Mouse (Mus musculus): ENCODE results near the gene Dot1l. TPM values are rescaled to one million over a fixed set of nuclear protein-coding genes. Genes with fewer than 3 reads are reported as not detected.
A peak's percentile ranks its signal among the peaks of the same experiment; 100 is the strongest.

Dot1l gene
- polyA plus RNA-seq, 1 experiment from 2014 or later = 19.5 TPM

DNA sequence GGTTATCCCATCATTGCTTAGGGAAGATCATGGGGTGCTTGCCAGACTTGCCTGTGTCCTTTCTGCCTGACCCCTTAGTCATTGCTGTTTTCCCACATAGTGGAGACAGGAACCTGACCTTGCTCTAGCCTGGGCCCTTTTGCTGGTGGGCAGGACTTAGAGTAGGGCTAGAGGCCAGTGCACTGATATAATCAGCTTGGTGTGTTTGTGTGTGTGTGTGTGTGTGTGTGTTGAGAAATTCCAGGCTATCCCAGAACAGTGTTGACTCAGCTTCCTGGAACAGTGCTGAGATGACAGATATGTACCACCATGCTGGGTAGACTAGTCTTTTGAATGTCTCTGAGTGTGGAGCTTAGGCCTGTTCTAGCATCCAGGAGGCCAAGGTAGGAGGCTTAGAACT is 24.6 kb downstream of the Dot1l start:
- no peak overlapping the region for H3K4me2 ChIP-seq
- H3K27ac ChIP-seq (replicated peaks) = no peak overlapping the region
- H3K4me1 ChIP-seq (replicated peaks) = no peaks in the 10 kb centered on the region
- no peak for ATAC-seq (ENCODE audit: low read depth)
- H3K4me3 ChIP-seq = no peak overlapping the region
- H3K27me3 ChIP-seq = no peaks in the 10 kb centered on the region
- H3K9ac ChIP-seq = no peak overlapping the region
- no peaks in the 10 kb centered on the region for H3K9me3 ChIP-seq
- H3K36me3 ChIP-seq = peaks cover 98% of the 10 kb centered on the region

DNA sequence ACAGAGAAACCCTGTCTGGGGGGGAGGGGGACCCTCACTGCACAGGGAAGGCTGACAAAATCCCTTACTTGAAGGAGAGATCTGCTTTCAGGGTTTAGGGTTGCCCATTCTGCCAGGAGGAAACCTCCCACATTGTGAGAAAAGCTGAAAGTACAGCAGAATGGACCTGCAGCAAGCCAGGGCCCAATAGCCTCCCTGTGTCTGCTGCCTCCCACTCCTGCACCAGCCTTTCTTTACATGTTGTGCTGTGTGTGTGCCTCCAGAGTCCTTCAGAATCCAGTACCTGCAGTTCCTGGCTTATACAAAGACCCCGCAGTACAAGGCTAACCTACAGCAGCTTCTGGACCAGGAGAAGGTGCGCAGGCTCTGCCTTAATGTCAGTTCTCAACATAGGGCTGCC is 29.3 kb downstream of the Dot1l start:
- no peaks in the 10 kb centered on the region for H3K9me3 ChIP-seq
- H3K4me3 ChIP-seq = no peak overlapping the region
- WGBS = 98% methylated on average over 2 of the region's 2 CpGs
- no peak overlapping the region for H3K9ac ChIP-seq
- H3K27me3 ChIP-seq = no peaks in the 10 kb centered on the region
- no peaks in the 10 kb centered on the region for H3K4me1 ChIP-seq (replicated peaks)
- H3K36me3 ChIP-seq = peaks cover 100% of the 10 kb centered on the region
- H3K4me2 ChIP-seq = no peak overlapping the region
- ATAC-seq (ENCODE audit: low read depth) = no peak
- H3K27ac ChIP-seq (replicated peaks) = no peak overlapping the region

DNA sequence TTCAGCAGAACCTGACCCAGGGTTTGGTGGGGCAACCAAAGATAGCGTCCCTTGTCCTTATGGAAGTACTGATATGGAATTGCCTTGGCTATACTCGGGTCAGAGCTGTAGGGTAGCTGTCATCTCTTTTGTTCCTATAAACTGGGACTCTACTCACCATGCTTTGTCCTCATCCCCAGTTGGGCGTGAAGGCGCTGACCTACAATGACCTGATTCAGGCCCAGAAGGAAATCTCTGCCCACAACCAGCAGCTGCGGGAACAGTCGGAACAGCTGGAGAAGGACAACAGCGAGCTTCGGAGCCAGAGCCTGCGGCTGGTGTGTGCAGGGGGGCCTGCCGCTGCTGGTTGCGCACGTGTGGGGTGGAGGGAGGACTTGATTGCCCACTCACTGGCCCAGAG is 29.9 kb downstream of the Dot1l start:
- H3K4me1 ChIP-seq (replicated peaks) = no peaks in the 10 kb centered on the region
- no peak for ATAC-seq (ENCODE audit: low read depth)
- H3K9ac ChIP-seq = no peak overlapping the region
- H3K27me3 ChIP-seq = no peaks in the 10 kb centered on the region
- no peak overlapping the region for H3K4me3 ChIP-seq
- H3K36me3 ChIP-seq = peaks cover 98% of the 10 kb centered on the region
- no peak overlapping the region for H3K27ac ChIP-seq (replicated peaks)
- WGBS = 77% methylated on average over 12 of the region's 12 CpGs
- no peak overlapping the region for H3K4me2 ChIP-seq
- no peaks in the 10 kb centered on the region for H3K9me3 ChIP-seq

DNA sequence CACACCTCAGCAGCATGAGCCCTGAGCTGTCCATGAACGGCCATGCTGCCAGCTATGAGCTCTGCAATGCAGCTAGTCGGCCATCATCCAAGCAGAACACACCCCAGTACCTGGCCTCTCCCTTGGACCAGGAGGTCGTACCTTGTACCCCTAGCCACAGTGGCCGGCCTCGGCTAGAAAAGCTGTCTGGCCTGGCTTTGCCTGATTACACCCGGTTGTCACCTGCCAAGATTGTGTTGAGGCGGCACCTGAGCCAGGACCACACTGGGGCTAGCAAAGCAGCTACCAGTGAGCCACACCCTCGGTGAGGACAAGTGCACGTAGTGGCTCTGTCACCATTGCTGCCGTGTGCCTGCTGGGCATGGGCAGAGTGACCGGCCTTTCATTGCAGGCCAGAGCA is 31.0 kb downstream of the Dot1l start:
- Histone ChIP-seq H3K9ac (no peak overlapping the region), H3K27ac (replicated peaks) (no peak overlapping the region), H3K4me1 (replicated peaks) (no peaks in the 10 kb centered on the region), H3K4me2 (no peak overlapping the region), H3K27me3 (no peaks in the 10 kb centered on the region), H3K36me3 (peaks cover 98% of the 10 kb centered on the region), H3K4me3 (no peak overlapping the region), H3K9me3 (no peaks in the 10 kb centered on the region)
- no peak for ATAC-seq (ENCODE audit: low read depth)
- WGBS = 94% methylated on average over 11 of the region's 11 CpGs

DNA sequence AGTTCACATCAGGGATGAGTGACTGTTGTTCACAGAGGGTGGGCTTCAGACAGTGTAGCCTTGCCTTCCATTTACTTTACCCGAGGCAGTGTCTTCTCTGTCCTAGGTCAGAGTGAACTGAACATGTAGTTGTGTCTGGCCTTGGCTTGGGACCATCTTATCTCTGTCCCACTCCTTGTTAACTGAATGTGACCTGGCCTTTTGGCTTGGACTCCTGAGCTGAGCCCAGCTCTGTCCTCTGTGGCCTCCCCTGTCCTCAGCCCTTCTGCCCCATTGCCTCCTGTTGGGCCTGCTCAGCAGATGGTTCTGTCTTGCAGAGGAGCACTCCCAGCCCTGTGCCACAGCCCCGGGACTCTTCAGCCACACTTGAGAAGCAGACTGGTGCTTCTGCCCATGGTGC is 32.5 kb downstream of the Dot1l start:
- H3K36me3 ChIP-seq = peaks cover 98% of the 10 kb centered on the region
- no peaks in the 10 kb centered on the region for H3K27me3 ChIP-seq
- WGBS = 85% methylated on average over 2 of the region's 2 CpGs
- no peaks in the 10 kb centered on the region for H3K9me3 ChIP-seq
- no peak overlapping the region for H3K27ac ChIP-seq (replicated peaks)
- H3K4me3 ChIP-seq = no peak overlapping the region
- H3K4me1 ChIP-seq (replicated peaks) = no peaks in the 10 kb centered on the region
- H3K4me2 ChIP-seq = no peak overlapping the region
- H3K9ac ChIP-seq = no peak overlapping the region
- no peak for ATAC-seq (ENCODE audit: low read depth)

DNA sequence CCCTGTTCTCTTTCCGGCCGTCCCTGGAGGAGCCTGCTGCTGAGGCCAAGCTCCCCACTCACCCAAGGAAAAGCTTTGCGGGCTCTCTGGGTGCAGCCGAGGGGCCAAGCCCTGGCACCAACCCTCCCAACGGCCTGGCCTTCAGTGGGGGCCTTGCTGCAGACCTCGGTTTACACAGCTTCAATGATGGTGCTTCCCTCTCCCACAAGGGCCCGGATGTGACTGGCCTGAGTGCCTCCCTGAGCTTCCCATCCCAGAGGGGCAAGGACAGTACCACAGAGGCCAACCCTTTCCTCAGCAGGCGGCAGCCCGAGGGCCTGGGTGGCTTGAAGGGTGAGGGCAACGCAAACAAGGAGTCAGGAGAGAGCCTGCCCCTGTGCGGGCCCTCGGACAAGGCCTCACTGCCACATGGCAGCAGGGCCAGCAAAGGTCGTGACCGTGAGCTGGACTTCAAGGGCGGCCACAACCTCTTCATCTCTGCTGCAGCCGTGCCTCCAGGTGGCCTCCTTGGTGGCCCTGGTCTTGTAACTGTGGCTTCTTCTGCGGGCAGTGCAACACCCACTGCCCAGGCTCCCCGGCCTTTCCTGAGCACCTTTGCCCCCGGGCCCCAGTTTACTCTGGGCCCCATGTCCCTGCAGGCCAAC is 35.9 kb downstream of the Dot1l start:
- Histone ChIP-seq H3K27ac (replicated peaks) (no peak overlapping the region), H3K9ac (no peak overlapping the region), H3K27me3 (no peaks in the 10 kb centered on the region), H3K4me3 (no peak overlapping the region), H3K36me3 (peaks cover 98% of the 10 kb centered on the region), H3K4me2 (no peak overlapping the region), H3K9me3 (no peaks in the 10 kb centered on the region), H3K4me1 (replicated peaks) (peaks cover 6% of the 10 kb centered on the region)
- ATAC-seq (ENCODE audit: low read depth) = no peak
- WGBS = 94% methylated on average over 19 of the region's 19 CpGs

DNA sequence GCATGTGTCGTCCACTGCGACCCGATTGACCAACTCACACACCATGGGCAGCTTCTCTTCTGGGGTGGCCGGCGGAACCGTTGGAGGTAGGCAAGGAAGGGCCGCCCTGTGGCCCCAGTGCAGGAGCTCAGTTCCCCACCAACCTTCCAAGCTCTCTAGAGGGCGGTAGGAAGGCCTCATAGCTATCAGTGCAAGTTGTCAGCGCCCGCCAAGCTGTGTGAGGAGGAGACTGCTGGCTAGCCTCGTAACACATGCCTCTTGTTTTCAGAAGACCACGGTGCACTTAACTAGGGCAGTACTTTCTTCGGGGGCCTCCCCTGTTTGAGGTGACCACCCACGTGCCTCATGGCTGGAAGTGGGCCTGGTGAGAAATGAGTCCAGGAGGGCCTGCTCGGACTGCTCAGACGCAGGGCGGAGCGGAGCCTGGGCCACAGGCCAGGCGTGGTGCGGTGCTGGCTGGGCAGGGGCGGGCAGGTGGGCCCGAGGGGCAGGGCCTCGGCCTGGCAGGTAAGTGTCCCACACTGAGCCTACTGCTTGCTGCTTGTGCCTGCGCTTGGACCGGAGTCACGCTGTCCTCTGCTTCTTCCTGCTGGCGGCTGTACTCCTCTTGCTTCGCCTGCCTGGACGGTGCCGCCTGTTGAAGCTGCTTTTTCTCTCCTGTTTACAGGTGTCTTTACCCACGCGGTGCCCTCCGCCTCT is 36.6 kb downstream of the Dot1l start:
- H3K4me3 ChIP-seq = no peak overlapping the region
- H3K4me1 ChIP-seq (replicated peaks) = peaks cover 14% of the 10 kb centered on the region
- H3K9ac ChIP-seq = no peak overlapping the region
- no peak overlapping the region for H3K27ac ChIP-seq (replicated peaks)
- no peak for ATAC-seq (ENCODE audit: low read depth)
- WGBS = 83% methylated on average over 33 of the region's 33 CpGs
- no peak overlapping the region for H3K4me2 ChIP-seq
- no peaks in the 10 kb centered on the region for H3K27me3 ChIP-seq
- no peaks in the 10 kb centered on the region for H3K9me3 ChIP-seq
- H3K36me3 ChIP-seq = peaks cover 98% of the 10 kb centered on the region

DNA sequence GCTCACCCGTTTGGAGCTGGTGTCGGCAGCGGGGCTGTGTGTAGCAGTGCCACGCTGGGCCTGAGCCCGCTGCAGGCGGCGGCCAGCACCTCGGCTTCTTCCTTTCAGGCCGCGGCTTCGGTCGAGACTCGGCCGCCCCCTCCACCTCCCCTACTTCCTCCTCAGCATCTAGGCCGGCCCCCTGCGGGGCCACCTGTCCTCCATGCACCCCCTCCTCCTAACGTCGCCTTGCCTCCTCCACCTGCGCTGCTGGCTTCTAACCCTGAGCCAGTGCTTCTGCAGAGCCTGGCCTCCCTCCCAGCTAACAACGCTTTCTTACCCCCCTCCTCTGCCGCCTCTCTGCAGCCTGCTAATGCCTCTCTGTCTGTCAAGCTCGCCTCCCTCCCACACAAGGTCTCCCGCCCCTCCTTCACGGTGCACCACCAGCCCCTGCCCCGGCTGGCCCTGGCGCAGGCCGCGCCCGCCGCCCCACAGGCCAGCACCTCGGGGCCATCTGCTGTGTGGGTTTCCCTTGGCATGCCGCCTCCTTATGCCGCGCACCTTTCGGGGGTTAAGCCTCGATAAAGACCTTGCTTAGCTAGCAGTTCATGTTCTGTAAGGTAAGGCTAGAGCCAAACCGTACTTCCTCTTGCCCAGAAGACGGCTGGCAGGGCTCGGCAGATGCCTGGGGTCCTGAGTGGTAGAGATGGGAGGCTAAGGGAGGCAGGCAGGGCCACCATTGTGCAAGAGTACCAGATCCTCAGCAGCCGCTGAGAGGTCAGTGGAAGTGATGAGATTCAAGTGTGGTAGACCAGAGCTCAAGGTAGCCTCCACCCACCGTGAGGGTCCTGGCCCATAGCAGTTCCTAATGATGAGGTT is 37.4 kb downstream of the Dot1l start:
- H3K4me1 ChIP-seq (replicated peaks) = peaks cover 21% of the 10 kb centered on the region
- no peaks in the 10 kb centered on the region for H3K9me3 ChIP-seq
- ATAC-seq (ENCODE audit: low read depth) = no peak
- H3K9ac ChIP-seq = no peak overlapping the region; the same call in 1 of the 2 replicates
- no peak overlapping the region for H3K4me2 ChIP-seq
- 75% methylated on average over 41 of the region's 41 CpGs for WGBS
- no peaks in the 10 kb centered on the region for H3K27me3 ChIP-seq
- H3K27ac ChIP-seq (replicated peaks) = no peak overlapping the region
- no peak overlapping the region for H3K4me3 ChIP-seq
- peaks cover 92% of the 10 kb centered on the region for H3K36me3 ChIP-seq

DNA sequence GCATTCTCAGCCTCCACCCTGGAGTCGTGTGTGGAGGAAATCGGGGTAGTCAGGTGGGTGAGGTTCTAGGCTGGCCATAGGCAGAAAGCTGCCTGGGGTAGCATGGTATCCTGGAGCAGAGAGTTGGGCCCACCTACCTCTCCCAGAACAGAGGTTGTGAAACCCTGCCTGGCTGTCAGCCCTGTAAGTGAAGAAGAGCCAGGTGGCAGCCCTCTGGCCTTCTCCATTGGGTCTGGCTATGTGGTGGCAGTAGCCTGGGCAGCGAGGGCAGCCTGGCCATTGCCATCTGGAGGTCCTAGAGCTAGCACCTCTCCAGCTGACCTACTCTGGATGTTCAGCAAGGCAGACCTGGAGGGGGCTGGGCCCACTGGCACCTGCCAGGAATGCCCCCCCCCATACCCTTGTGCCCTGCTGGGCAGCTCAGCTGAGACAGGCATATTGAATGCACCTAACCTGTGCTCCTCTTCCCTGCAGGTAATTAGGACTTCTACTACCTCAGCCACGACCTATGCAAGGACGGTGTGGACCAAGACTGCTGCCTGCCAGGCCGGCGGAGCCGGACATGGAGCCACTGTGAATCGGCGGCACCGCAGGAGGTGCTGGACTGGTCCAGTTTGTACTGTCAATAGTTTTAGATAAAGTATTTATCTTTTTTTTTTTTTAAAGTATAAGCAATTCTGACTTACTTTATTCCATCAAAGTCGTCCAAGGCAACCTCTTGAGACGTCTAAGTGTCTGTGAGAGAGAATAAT is 38.2 kb downstream of the Dot1l start:
- H3K27ac ChIP-seq (replicated peaks) = no peak overlapping the region
- peaks cover 22% of the 10 kb centered on the region for H3K4me1 ChIP-seq (replicated peaks)
- H3K4me3 ChIP-seq = no peak overlapping the region
- H3K36me3 ChIP-seq = peaks cover 84% of the 10 kb centered on the region
- 88% methylated on average over 13 of the region's 13 CpGs for WGBS
- no peak overlapping the region for H3K9ac ChIP-seq
- no peaks in the 10 kb centered on the region for H3K9me3 ChIP-seq
- ATAC-seq (ENCODE audit: low read depth) = no peak
- no peaks in the 10 kb centered on the region for H3K27me3 ChIP-seq
- H3K4me2 ChIP-seq = no peak overlapping the region

DNA sequence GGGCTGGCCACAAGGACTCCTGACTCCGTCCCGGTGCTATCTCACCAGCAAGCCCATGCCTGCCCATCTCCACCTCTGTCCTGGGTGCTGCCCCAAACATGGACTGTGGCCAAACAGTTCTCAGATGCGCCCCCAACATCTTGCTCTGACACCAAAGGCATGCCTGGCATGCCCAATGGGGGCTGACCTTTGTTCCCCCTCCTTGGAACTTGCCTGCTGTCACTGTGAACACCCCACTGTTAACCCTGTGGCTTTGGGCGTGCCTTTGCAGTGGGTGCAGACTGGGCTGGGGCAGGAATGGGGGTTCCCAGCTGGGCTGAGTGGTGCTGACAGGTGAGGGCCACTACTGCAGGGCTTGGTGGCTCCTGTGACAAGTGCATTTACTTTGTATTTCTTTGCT is 38.8 kb downstream of the Dot1l start:
- H3K27ac ChIP-seq (replicated peaks) = no peak overlapping the region
- H3K9ac ChIP-seq = 0 out of 2 replicates have a peak overlapping the region, but pooled peaks have one; percentile 22
- H3K4me1 ChIP-seq (replicated peaks) = peaks cover 22% of the 10 kb centered on the region
- ATAC-seq (ENCODE audit: low read depth) = no peak
- H3K4me3 ChIP-seq = no peak overlapping the region
- H3K9me3 ChIP-seq = no peaks in the 10 kb centered on the region
- H3K4me2 ChIP-seq = no peak overlapping the region
- peaks cover 78% of the 10 kb centered on the region for H3K36me3 ChIP-seq
- 91% methylated on average over 4 of the region's 4 CpGs for WGBS
- H3K27me3 ChIP-seq = no peaks in the 10 kb centered on the region

DNA sequence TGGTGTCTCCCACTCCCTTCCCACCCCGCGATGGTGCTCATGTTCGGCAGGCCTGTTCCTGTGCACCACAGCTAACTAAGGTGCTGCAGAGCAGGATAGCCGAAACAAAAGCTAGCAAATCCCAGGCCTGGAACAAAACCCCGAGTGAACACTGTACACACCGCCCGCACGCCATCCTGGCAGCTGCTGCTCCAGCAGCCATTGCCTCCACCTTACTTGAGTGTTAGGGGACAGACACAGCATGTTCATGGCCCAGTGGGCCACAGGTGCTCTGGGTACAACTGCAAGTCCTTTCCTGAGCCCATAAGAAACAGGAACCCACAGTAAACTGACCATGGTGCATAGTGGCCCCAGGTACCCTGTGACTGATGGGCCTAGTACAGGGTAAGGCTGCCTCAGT is 39.7 kb downstream of the Dot1l start:
- Histone ChIP-seq H3K9ac (no peak overlapping the region; the same call in 1 of the 2 replicates), H3K4me2 (no peak overlapping the region), H3K27ac (replicated peaks) (no peak overlapping the region), H3K36me3 (peaks cover 70% of the 10 kb centered on the region), H3K4me1 (replicated peaks) (peaks cover 29% of the 10 kb centered on the region), H3K4me3 (no peak overlapping the region), H3K27me3 (no peaks in the 10 kb centered on the region), H3K9me3 (no peaks in the 10 kb centered on the region)
- ATAC-seq (ENCODE audit: low read depth) = no peak
- 88% methylated on average over 8 of the region's 8 CpGs for WGBS

Measured in neural tube, embryonic 13.5 days (tissue).